Mouse (Mus musculus): ENCODE measurements around the gene Samd10. TPM values are rescaled to one million over a fixed set of nuclear protein-coding genes. Genes with fewer than 3 reads are reported as not detected.

Gene Samd10
- polyA plus RNA-seq, 1 experiment from 2014 or later = 112 TPM

- 93% methylated on average over 11 of the region's 11 CpGs for WGBS
- no peak overlapping the region for H3K9ac ChIP-seq (replicated peaks)
- no peak overlapping the region for H3K4me2 ChIP-seq (replicated peaks)
- H3K27me3 ChIP-seq = no peaks in the 10 kb centered on the region
- peaks cover 4% of the 10 kb centered on the region; the same call in 1 of the 2 replicates for H3K36me3 ChIP-seq
- no peak for ATAC-seq (replicated peaks)
- H3K4me1 ChIP-seq = no peaks in the 10 kb centered on the region
- H3K27ac ChIP-seq (replicated peaks) = no peak overlapping the region
- H3K4me3 ChIP-seq = no peak overlapping the region
- H3K9me3 ChIP-seq = no peaks in the 10 kb centered on the region
These were observed 26.9 kb downstream of the Samd10 start for GRCm38 (mm10) chr2:181571941-181572670.

DNA sequence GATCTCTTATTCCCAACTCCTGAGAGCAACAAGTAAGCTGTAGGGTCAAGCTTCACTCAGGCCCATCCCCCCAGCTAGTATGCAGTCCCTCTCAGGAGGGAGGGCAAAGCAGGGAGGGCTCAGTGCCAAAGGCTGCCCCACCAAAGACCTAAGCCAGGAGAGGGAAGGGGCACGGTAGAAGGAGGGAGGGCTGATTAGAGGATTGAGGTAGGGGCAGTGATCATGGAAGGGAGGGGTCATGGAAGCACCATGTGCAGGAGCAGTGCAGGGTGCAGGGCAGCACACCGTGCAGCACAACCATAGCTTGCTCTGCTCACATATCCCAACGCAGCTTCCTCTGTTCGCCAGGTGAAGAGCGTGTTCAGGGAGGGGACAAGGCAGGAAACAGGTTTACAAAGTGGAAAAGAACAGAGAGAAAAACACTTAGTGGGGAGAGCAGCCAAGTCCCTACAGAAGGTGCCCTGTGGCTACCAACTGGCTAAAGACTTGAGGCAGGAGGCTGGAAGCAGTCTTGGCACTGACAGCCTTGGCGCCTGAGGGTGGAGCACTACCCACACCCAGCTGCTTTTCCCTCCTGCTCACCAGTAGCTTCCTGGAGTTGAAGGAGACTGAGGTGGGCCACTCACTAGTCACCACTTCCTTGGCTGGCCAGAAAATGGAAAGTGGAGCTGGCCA, 28.0 kb downstream of the Samd10 start:
- Histone ChIP-seq H3K4me1 (no peaks in the 10 kb centered on the region), H3K9me3 (no peaks in the 10 kb centered on the region), H3K4me3 (no peak overlapping the region), H3K27ac (replicated peaks) (no peak overlapping the region), H3K27me3 (no peaks in the 10 kb centered on the region), H3K9ac (replicated peaks) (no peak overlapping the region), H3K4me2 (replicated peaks) (no peak overlapping the region), H3K36me3 (peaks cover 4% of the 10 kb centered on the region; the same call in 1 of the 2 replicates)
- WGBS = 73% methylated on average over 6 of the region's 6 CpGs
- no peak for ATAC-seq (replicated peaks)

- Histone ChIP-seq H3K4me1 (no peaks in the 10 kb centered on the region), H3K36me3 (peaks cover 4% of the 10 kb centered on the region; the same call in 1 of the 2 replicates), H3K9me3 (no peaks in the 10 kb centered on the region), H3K4me2 (replicated peaks) (no peak overlapping the region), H3K27me3 (no peaks in the 10 kb centered on the region), H3K4me3 (no peak overlapping the region), H3K27ac (replicated peaks) (no peak overlapping the region), H3K9ac (replicated peaks) (no peak overlapping the region)
- ATAC-seq (replicated peaks) = no peak
- WGBS = 93% methylated on average over 8 of the region's 8 CpGs
These were observed 28.6 kb downstream of the Samd10 start for GRCm38 (mm10) chr2:181570375-181570774.

GRCm38 (mm10) chr2:181569856-181570255, 29.2 kb downstream of the Samd10 start:
- peaks cover 4% of the 10 kb centered on the region; the same call in 1 of the 2 replicates for H3K36me3 ChIP-seq
- no peak overlapping the region for H3K4me2 ChIP-seq (replicated peaks)
- H3K4me3 ChIP-seq = no peak overlapping the region
- no peak for ATAC-seq (replicated peaks)
- H3K27ac ChIP-seq (replicated peaks) = no peak overlapping the region
- no peaks in the 10 kb centered on the region for H3K4me1 ChIP-seq
- H3K27me3 ChIP-seq = no peaks in the 10 kb centered on the region
- no peak overlapping the region for H3K9ac ChIP-seq (replicated peaks)
- H3K9me3 ChIP-seq = no peaks in the 10 kb centered on the region
- 96% methylated on average over 10 of the region's 10 CpGs for WGBS

DNA sequence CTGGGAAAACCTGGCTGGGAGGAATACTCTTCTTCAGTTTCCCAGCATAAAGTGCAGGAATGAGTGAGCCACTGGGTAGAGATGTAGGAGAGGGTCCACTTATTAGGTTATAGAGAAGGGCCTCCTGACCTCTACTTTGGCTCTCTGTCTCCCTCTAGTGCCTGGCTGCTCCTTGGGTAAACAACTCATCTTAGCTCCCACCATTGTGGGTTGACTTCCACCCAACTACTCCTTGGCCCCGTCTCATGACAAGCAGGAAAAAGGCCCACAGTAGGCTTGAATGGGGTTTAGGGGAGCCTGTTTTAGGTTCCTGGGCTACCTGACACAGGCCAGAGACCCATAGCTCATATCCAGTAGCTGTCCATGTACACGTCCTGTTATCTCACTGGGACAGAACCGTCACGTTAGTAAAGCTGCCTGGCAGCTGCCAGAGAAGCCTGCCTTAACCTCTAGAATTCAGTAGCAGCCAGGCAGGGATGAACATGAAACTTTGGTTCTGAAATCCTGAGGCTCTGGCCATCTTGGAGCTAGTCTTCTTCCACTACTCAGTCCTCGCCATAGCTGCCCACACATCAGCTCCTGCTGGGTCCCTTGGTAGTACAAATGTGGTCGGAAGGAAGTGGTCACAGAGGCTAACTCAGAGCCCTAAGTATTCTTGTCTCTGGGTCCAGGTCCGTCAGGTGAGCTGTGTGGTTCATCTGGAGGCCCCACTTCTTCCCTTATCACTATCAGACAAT, 30.6 kb downstream of the Samd10 start:
- no peak overlapping the region for H3K4me3 ChIP-seq
- H3K36me3 ChIP-seq = peaks cover 3% of the 10 kb centered on the region; the same call in 1 of the 2 replicates
- WGBS = 81% methylated on average over 7 of the region's 7 CpGs

DNA sequence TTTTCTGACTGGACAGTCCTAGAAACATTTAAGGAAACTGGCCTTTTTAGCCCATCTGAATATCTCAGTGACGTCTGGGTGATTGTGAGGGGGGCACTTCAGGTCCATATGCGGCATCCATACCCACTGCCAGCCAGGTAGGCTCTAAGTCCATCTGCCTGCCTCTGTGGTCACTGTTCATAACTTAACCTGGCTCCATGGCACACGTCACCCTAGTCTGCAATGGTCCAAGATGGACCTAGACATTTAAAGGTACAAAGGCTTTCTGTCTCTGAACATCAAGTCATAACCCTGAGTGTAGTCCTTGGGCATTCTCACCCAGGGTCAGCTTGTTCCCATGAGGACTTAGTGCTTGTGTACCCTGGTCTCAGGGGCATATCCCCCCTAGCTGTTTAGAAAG, 31.7 kb downstream of the Samd10 start:
- no peak overlapping the region for H3K4me3 ChIP-seq
- H3K27ac ChIP-seq (replicated peaks) = no peak overlapping the region
- H3K36me3 ChIP-seq = no peaks in the 10 kb centered on the region
- ATAC-seq (replicated peaks) = no peak
- no peaks in the 10 kb centered on the region for H3K9me3 ChIP-seq
- H3K9ac ChIP-seq (replicated peaks) = no peak overlapping the region
- no peaks in the 10 kb centered on the region for H3K4me1 ChIP-seq
- 93% methylated on average over 3 of the region's 3 CpGs for WGBS
- H3K4me2 ChIP-seq (replicated peaks) = no peak overlapping the region
- H3K27me3 ChIP-seq = no peaks in the 10 kb centered on the region

More for the DNA sequence above, 30.6 kb downstream of the Samd10 start:
- Histone ChIP-seq H3K4me1 (no peaks in the 10 kb centered on the region), H3K27me3 (no peaks in the 10 kb centered on the region), H3K4me2 (replicated peaks) (no peak overlapping the region), H3K9ac (replicated peaks) (no peak overlapping the region), H3K9me3 (no peaks in the 10 kb centered on the region), H3K27ac (replicated peaks) (no peak overlapping the region)
- no peak for ATAC-seq (replicated peaks)

GRCm38 (mm10) chr2:181553772-181554171, 45.2 kb downstream of the Samd10 start:
- Histone ChIP-seq H3K4me2 (replicated peaks) (no peak overlapping the region), H3K4me1 (no peaks in the 10 kb centered on the region), H3K27ac (replicated peaks) (no peak overlapping the region), H3K27me3 (no peaks in the 10 kb centered on the region), H3K4me3 (no peak overlapping the region), H3K9ac (replicated peaks) (no peak overlapping the region), H3K9me3 (no peaks in the 10 kb centered on the region), H3K36me3 (peaks cover 47% of the 10 kb centered on the region)
- no peak for ATAC-seq (replicated peaks)

DNA sequence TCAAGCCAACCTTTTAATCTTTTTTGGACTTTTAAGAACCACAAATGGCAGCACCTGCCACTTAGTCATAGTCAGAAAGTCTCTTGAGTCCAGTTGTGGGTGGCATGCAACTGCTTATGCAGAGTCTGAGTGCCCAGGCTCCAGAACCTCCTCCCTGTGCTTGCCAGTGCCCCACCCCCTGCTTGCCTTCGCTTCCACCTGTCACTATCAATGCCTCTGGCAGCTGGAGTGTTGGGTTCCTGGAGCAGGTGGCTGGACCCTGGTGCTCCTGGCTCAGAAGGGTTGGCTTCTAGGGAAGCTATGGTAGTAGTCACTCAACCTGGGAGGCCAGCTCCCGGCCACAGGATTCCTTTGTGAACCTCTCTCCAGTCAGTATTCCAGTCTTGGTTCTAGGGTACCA, 48.8 kb downstream of the Samd10 start:
- H3K9ac ChIP-seq (replicated peaks) = no peak overlapping the region
- no peaks in the 10 kb centered on the region for H3K4me1 ChIP-seq
- WGBS = 93% methylated on average over 2 of the region's 2 CpGs
- H3K4me3 ChIP-seq = no peak overlapping the region
- no peak for ATAC-seq (replicated peaks)
- no peaks in the 10 kb centered on the region for H3K9me3 ChIP-seq
- peaks cover 74% of the 10 kb centered on the region for H3K36me3 ChIP-seq
- no peak overlapping the region for H3K27ac ChIP-seq (replicated peaks)
- H3K4me2 ChIP-seq (replicated peaks) = no peak overlapping the region
- no peaks in the 10 kb centered on the region for H3K27me3 ChIP-seq

DNA sequence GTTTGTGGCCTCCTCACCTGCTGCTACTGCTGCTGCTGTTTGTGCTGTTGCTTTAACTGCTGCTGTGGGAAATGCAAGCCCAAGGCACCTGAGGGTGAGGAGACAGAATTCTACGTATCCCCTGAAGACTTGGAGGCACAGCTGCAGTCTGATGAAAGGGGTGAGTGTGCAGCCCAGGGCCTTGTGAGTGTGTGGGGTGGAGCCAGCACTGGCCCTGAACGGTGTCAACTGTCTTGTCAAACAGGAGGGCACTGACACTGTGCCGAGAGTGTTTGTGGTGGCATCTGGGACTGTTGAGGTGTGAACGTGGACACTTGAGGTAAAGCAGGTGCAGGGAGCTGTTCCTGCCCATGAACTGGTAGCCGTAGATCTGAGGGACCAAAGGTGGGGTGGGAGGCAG, 50.3 kb downstream of the Samd10 start:
- ATAC-seq (replicated peaks) = no peak
- Histone ChIP-seq H3K27ac (replicated peaks) (no peak overlapping the region), H3K4me3 (no peak overlapping the region), H3K4me1 (no peaks in the 10 kb centered on the region), H3K9ac (replicated peaks) (no peak overlapping the region), H3K4me2 (replicated peaks) (no peak overlapping the region), H3K9me3 (no peaks in the 10 kb centered on the region), H3K27me3 (no peaks in the 10 kb centered on the region), H3K36me3 (peaks cover 71% of the 10 kb centered on the region)
- WGBS = 90% methylated on average over 5 of the region's 5 CpGs

GRCm38 (mm10) chr2:181548227-181548626, 50.8 kb downstream of the Samd10 start:
- Histone ChIP-seq H3K9me3 (no peaks in the 10 kb centered on the region), H3K27ac (replicated peaks) (no peak overlapping the region), H3K27me3 (no peaks in the 10 kb centered on the region), H3K4me2 (replicated peaks) (no peak overlapping the region), H3K36me3 (peaks cover 71% of the 10 kb centered on the region), H3K9ac (replicated peaks) (no peak overlapping the region), H3K4me1 (no peaks in the 10 kb centered on the region), H3K4me3 (no peak overlapping the region)
- WGBS = 74% methylated on average over 1 of the region's 1 CpGs
- no peak for ATAC-seq (replicated peaks)

DNA sequence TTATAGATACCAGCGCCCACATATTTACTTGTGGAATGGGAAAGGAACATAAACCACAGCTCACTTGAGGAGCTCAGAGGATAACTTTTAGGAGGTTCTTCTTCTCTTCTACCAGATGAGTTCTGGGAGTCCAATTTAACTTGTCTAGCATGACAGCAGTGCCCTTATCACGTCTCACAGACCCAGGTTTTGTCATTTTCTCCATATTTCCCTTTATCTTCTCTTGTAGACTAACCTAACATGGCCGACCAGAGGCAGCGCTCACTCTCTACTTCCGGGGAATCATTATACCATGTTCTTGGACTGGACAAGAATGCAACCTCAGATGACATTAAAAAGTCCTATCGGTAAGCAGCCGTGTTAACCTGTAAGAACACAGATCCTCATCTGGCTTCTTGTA, 52.9 kb downstream of the Samd10 start:
- H3K4me1 ChIP-seq = no peaks in the 10 kb centered on the region
- H3K9ac ChIP-seq (replicated peaks) = no peak overlapping the region
- H3K9me3 ChIP-seq = no peaks in the 10 kb centered on the region
- H3K27ac ChIP-seq (replicated peaks) = no peak overlapping the region
- 97% methylated on average over 7 of the region's 7 CpGs for WGBS
- no peak for ATAC-seq (replicated peaks)
- no peak overlapping the region for H3K4me3 ChIP-seq
- no peaks in the 10 kb centered on the region for H3K27me3 ChIP-seq
- no peak overlapping the region for H3K4me2 ChIP-seq (replicated peaks)
- peaks cover 51% of the 10 kb centered on the region for H3K36me3 ChIP-seq

Data from forebrain, embryonic 15.5 days (tissue).